Mouse (Mus musculus): Measurements from ENCODE around the gene Masp2. TPM values are rescaled to one million over a fixed set of nuclear protein-coding genes. Genes with fewer than 3 reads are reported as not detected.

Gene Masp2
- polyA plus RNA-seq, 1 experiment from 2014 or later = not detected

DNA sequence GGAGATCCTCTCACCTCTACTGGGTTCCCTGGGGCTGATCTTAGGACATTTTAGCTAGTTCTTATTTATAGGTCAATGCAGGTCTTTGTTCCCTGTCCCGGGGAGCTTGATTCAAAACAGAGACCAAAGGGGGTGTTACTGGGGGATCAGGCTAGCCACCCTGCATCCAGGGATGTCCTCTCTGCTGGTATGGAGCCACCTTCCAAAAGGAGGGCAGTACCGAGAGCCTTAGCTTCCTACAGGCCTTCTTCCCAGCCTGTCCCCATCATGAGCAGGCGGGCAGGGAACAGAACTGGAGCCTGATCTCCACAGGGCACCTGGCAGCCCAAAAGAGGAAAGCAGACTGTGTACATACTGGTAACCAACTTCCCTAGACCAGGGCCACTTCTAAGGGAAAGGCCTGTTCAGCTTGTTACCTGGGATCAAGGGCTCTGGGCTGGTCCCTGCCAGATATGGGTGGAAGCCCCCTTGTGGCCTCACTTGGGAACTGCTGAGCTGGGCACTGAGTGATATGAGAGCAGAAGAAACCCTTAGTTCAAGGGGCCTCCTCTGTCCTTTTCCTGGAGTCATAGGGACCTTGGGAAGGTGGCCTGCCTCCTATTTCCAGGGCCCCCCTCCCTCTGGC is 2.3 kb downstream of the Masp2 start:
- ATAC-seq (peak; percentile 72), DNase-seq (ENCODE audit: low spot score) (peak; percentile 64)
- WGBS = 92% methylated on average over 3 of the region's 3 CpGs

DNA sequence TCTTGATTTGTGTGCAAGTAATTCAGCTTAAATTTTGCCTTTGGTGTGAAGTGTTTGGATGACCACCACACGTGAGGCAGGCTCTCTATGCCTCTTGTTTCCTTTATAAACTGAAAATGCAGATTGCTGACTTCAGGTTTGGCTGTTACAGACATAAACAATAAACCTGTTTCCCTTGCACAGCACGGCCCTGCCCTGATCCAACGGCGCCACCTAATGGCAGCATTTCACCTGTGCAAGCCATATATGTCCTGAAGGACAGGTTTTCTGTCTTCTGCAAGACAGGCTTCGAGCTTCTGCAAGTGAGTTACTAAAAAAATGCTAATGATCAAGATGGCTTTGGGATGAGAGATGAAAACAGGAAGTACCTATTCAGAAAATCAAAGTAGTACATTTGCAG is 5.4 kb downstream of the Masp2 start:
- Histone ChIP-seq H3K27ac (ENCODE audit: low read length) (no peak overlapping the region), H3K4me2 (replicated peaks; ENCODE audit: low read depth, low read length) (no peak overlapping the region), H3K4me1 (ENCODE audit: insufficient read depth, low read depth, low read length) (no peaks in the 10 kb centered on the region), H3K4me3 (ENCODE audit: low read depth, low read length) (no peak overlapping the region), H3K27me3 (replicated peaks; ENCODE audit: insufficient read depth, low read length) (no peaks in the 10 kb centered on the region), H3K36me3 (ENCODE audit: insufficient read depth, low read length) (0 out of 2 replicates have a peak, but pooled peaks cover 3% of the 10 kb centered on the region), H3K9me3 (ENCODE audit: low read length) (no peaks in the 10 kb centered on the region), H3K9ac (replicated peaks; ENCODE audit: low read depth) (no peak overlapping the region)
- 25% methylated on average over 5 of the region's 5 CpGs for WGBS
- peak; percentile 94 for TF ChIP-seq CTCF (IDR thresholded peaks at IDR 0.05)
- no peak for TF ChIP-seq EP300 (IDR thresholded peaks at IDR 0.05)
- ATAC-seq = peak; percentile 66
- DNase-seq (ENCODE audit: low spot score) = peak; percentile 81

More for the DNA sequence above, 2.3 kb downstream of the Masp2 start:
- no peak overlapping the region for H3K27ac ChIP-seq (ENCODE audit: low read length)
- TF ChIP-seq EP300 (IDR thresholded peaks at IDR 0.05) (no peak), CTCF (IDR thresholded peaks at IDR 0.05) (peak; percentile 80)
- no peaks in the 10 kb centered on the region for H3K27me3 ChIP-seq (replicated peaks; ENCODE audit: insufficient read depth, low read length)
- no peak overlapping the region for H3K4me2 ChIP-seq (replicated peaks; ENCODE audit: low read depth, low read length)
- no peak overlapping the region for H3K4me3 ChIP-seq (ENCODE audit: low read depth, low read length)
- H3K9ac ChIP-seq (replicated peaks; ENCODE audit: low read depth) = no peak overlapping the region
- H3K9me3 ChIP-seq (ENCODE audit: low read length) = no peaks in the 10 kb centered on the region
- H3K4me1 ChIP-seq (ENCODE audit: insufficient read depth, low read depth, low read length) = no peaks in the 10 kb centered on the region
- no peaks in the 10 kb centered on the region for H3K36me3 ChIP-seq (ENCODE audit: insufficient read depth, low read length)

DNA sequence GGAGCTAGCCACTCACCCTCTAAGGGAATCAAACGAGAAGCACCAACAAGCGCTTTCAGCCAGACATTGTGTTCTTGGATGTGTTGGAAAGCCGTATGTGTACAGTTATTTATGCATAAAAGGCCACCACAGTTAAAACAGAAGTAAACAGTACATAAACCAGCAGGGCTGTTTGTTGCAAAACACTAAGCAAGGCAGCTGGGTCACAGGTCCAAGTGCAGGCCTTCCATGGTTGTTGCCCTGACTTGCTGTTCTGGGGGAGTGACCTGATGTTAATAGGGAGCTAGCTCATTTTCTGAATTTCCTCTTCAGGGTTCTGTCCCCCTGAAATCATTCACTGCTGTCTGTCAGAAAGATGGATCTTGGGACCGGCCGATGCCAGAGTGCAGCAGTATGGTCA is 7.5 kb downstream of the Masp2 start:
- Histone ChIP-seq H3K27ac (ENCODE audit: low read length) (no peak overlapping the region), H3K36me3 (ENCODE audit: insufficient read depth, low read length) (0 out of 2 replicates have a peak, but pooled peaks cover 10% of the 10 kb centered on the region)

DNA sequence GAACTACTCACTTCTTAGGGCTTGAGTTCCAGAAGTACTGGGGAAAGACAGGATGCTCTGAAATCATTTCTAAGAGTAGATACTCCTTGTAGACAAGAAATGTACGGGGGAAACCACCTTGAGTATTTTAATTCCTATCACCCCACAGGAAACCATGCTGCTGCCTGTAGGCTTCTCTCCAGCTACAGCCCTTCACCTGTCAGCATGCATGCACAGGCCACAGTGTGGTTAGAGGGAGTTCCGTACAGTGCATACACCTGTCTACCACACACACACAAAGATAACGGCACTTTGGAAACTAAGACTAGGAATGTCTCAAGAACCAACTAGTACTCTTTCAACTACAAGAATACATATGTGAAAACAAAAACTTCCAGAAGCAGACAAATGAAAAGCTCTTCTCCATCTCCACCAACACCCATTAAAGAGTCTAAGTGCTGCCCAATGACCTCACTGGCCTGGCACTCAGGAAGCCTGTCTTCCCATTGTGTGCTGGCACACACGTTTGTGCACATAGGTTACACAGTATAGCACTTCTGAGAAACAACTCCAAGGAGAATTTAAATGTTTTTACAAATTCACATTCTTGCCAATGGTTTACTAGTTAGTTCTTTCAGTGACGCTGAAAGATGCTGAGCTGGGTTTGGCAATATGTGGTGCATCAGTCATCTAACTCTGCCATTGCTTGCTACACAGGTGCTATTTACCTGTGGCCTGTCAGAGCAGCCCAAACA is 8.4 kb downstream of the Masp2 start:
- Histone ChIP-seq H3K4me3 (ENCODE audit: low read depth, low read length) (no peak overlapping the region), H3K9ac (replicated peaks; ENCODE audit: low read depth) (no peak overlapping the region), H3K4me2 (replicated peaks; ENCODE audit: low read depth, low read length) (no peak overlapping the region), H3K27me3 (replicated peaks; ENCODE audit: insufficient read depth, low read length) (no peaks in the 10 kb centered on the region), H3K4me1 (ENCODE audit: insufficient read depth, low read depth, low read length) (no peaks in the 10 kb centered on the region), H3K27ac (ENCODE audit: low read length) (no peak overlapping the region), H3K36me3 (ENCODE audit: insufficient read depth, low read length) (peaks cover 17% of the 10 kb centered on the region), H3K9me3 (ENCODE audit: low read length) (no peaks in the 10 kb centered on the region)
- no peak for TF ChIP-seq CTCF (IDR thresholded peaks at IDR 0.05)
- TF ChIP-seq EP300 (IDR thresholded peaks at IDR 0.05) = no peak
- ATAC-seq = peak; percentile 49
- DNase-seq (ENCODE audit: low spot score) = no peak
- 48% methylated on average over 5 of the region's 5 CpGs for WGBS

More for the DNA sequence above, 7.5 kb downstream of the Masp2 start:
- ATAC-seq (no peak), DNase-seq (ENCODE audit: low spot score) (no peak)
- WGBS = 67% methylated on average over 5 of the region's 5 CpGs
- TF ChIP-seq CTCF (IDR thresholded peaks at IDR 0.05) (no peak), EP300 (IDR thresholded peaks at IDR 0.05) (no peak)
- H3K27me3 ChIP-seq (replicated peaks; ENCODE audit: insufficient read depth, low read length) = no peaks in the 10 kb centered on the region
- H3K4me1 ChIP-seq (ENCODE audit: insufficient read depth, low read depth, low read length) = no peaks in the 10 kb centered on the region
- H3K9ac ChIP-seq (replicated peaks; ENCODE audit: low read depth) = no peak overlapping the region
- H3K4me2 ChIP-seq (replicated peaks; ENCODE audit: low read depth, low read length) = no peak overlapping the region
- no peaks in the 10 kb centered on the region for H3K9me3 ChIP-seq (ENCODE audit: low read length)
- no peak overlapping the region for H3K4me3 ChIP-seq (ENCODE audit: low read depth, low read length)

DNA sequence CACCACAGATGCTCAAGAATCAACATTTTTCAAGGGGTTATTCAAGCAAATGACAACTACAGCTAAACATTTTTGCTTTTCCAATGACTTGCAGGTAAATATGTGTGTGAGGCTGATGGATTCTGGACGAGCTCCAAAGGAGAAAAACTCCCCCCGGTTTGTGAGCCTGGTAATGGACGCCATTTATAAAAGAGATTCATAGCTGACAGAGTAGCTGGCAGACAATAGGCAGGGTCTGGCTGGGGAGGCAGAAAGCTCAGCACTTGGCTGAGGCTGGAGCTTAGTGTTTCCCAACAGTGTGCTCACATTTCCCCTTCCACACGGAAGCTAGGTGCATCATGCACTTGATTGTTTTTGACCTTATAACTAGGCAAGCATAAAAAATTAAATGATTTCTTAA is 10.2 kb downstream of the Masp2 start:
- Histone ChIP-seq H3K9me3 (ENCODE audit: low read length) (no peaks in the 10 kb centered on the region), H3K4me3 (ENCODE audit: low read depth, low read length) (no peak overlapping the region), H3K36me3 (ENCODE audit: insufficient read depth, low read length) (peaks cover 23% of the 10 kb centered on the region), H3K4me1 (ENCODE audit: insufficient read depth, low read depth, low read length) (no peaks in the 10 kb centered on the region), H3K27me3 (replicated peaks; ENCODE audit: insufficient read depth, low read length) (no peaks in the 10 kb centered on the region), H3K4me2 (replicated peaks; ENCODE audit: low read depth, low read length) (no peak overlapping the region), H3K27ac (ENCODE audit: low read length) (no peak overlapping the region), H3K9ac (replicated peaks; ENCODE audit: low read depth) (no peak overlapping the region)
- DNase-seq (ENCODE audit: low spot score) (no peak), ATAC-seq (no peak)
- TF ChIP-seq EP300 (IDR thresholded peaks at IDR 0.05) = no peak
- no peak for TF ChIP-seq CTCF (IDR thresholded peaks at IDR 0.05)
- 55% methylated on average over 4 of the region's 4 CpGs for WGBS

DNA sequence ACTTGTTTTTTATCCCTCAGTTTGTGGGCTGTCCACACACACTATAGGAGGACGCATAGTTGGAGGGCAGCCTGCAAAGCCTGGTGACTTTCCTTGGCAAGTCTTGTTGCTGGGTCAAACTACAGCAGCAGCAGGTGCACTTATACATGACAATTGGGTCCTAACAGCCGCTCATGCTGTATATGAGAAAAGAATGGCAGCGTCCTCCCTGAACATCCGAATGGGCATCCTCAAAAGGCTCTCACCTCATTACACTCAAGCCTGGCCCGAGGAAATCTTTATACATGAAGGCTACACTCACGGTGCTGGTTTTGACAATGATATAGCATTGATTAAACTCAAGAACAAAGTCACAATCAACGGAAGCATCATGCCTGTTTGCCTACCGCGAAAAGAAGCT is 11.4 kb downstream of the Masp2 start:
- Histone ChIP-seq H3K4me3 (ENCODE audit: low read depth, low read length) (no peak overlapping the region), H3K4me2 (replicated peaks; ENCODE audit: low read depth, low read length) (no peak overlapping the region), H3K9ac (replicated peaks; ENCODE audit: low read depth) (no peak overlapping the region), H3K36me3 (ENCODE audit: insufficient read depth, low read length) (peaks cover 28% of the 10 kb centered on the region), H3K27me3 (replicated peaks; ENCODE audit: insufficient read depth, low read length) (no peaks in the 10 kb centered on the region), H3K27ac (ENCODE audit: low read length) (no peak overlapping the region), H3K9me3 (ENCODE audit: low read length) (no peaks in the 10 kb centered on the region), H3K4me1 (ENCODE audit: insufficient read depth, low read depth, low read length) (no peaks in the 10 kb centered on the region)
- ATAC-seq (no peak), DNase-seq (ENCODE audit: low spot score) (no peak)
- whole genome bisulfite sequencing = 80% methylated on average over 9 of the region's 9 CpGs
- no peak for TF ChIP-seq CTCF (IDR thresholded peaks at IDR 0.05)
- no peak for TF ChIP-seq EP300 (IDR thresholded peaks at IDR 0.05)
